22 mouse cellular contexts compared by ENCODE assay signal in genomic region chr3:106906668-106907067, GRCm38 (mm10).
"Had no signal": no experiment of that assay in that cellular context is flagged by ENCODE, and none has a peak within 500 bp of the region (broad histone marks: within the 10 kb centered on the region; RNA-seq: fewer than 3 reads in every experiment).

No protein-coding gene starts in this region.

- DNase-seq: heart, postnatal 10 days; heart, postnatal 14 days; heart, postnatal 36 days; heart, postnatal 4 days; kidney, adult 11 months; kidney, adult 18-20 months; kidney, adult 2 months; kidney, adult 8-10 months; kidney, adult 9 months; kidney, postnatal 10 days; kidney, postnatal 14 days; kidney, postnatal 25 days; kidney, postnatal 36 days; kidney, postnatal 4 days; layer of hippocampus, adult 9-11 months; layer of hippocampus, postnatal 36 days had no signal

- ATAC-seq: hindbrain, embryonic 16.5 days; hindbrain, postnatal 0 days; inflammation-experienced regulatory T-cells, adult 6 months; intestine, embryonic 15.5 days; intestine, embryonic 16.5 days; intestine, postnatal 0 days had no signal
